17 mouse cellular contexts compared by ENCODE assay signal in the genomic region with DNA sequence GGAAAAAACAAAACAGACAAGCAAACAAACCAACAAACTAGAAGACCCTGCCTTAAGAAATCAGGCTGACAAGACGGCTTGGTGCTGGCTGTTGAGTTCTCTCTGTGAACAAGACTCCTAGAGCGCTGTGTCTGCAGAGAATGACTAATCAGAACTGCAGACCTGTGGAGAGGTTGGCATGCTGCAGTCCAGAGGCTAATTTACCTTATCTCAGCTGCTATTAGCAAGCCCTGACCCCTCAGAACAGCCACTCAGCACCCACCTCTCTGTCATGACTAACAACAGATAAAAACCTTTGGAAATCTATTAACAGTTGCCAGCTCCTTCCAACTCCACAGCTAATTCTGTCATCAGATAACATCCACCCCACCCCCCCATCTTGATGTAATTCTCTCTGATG. TPM values are rescaled to one million over a fixed set of nuclear protein-coding genes. Genes with fewer than 3 reads are reported as not detected.
A peak's percentile ranks its signal among the peaks of the same experiment; 100 is the strongest.
DNase-seq lines count a peak whose midpoint lies in the region; ATAC-seq and TF ChIP-seq lines count a peak whose summit lies in the region.
"Had no signal": no experiment of that assay in that cellular context is flagged by ENCODE, and none has a peak within 500 bp of the region (broad histone marks: within the 10 kb centered on the region; RNA-seq: fewer than 3 reads in every experiment).

No protein-coding gene starts in this region.

- H3K4me3 ChIP-seq in heart, embryonic 16.5 days (ENCODE audit: low read length): no peak overlapping the region
- H3K4me3 ChIP-seq in liver, embryonic 14.5 days (ENCODE audit: insufficient read depth in 1 of 2, low read depth in 2 of 2, low read length in 2 of 2): no peak overlapping the region
- no peak overlapping the region for H3K4me3 ChIP-seq in layer of hippocampus, adult 2 months
- H3K4me3 ChIP-seq: embryonic facial prominence, embryonic 13.5 days; midbrain, embryonic 13.5 days; myocyte had no signal

- no peak for TF ChIP-seq CTCF in liver, embryonic 14.5 days (IDR thresholded peaks at IDR 0.05; ENCODE audit: low read depth)
- TF ChIP-seq CTCF in layer of hippocampus, adult 2 months (conservative IDR thresholded peaks at IDR 0.05): no peak

- intact Hi-C loops in heart, postnatal 25 days (cut with DNase I): no loop called here

- peaks cover 18% of the 10 kb centered on the region for H3K4me1 ChIP-seq in heart, embryonic 16.5 days (ENCODE audit: control insufficient read depth, insufficient read depth, low read length)
- peaks cover 26 to 36% of the 10 kb centered on the region in 2 experiments for H3K4me1 ChIP-seq in liver, embryonic 14.5 days (replicated peaks; ENCODE audit: control insufficient read depth in 2 of 2, insufficient read depth in 2 of 2, low read length in 1 of 2)

- H3K9ac ChIP-seq in heart, embryonic 16.5 days (ENCODE audit: low read length): no peak overlapping the region
- H3K9ac ChIP-seq in liver, embryonic 14.5 days (replicated peaks): 0 out of 2 replicates have a peak overlapping the region, but pooled peaks have one; percentile 27
- H3K9ac ChIP-seq: embryonic facial prominence, embryonic 13.5 days; midbrain, embryonic 13.5 days had no signal

- no peaks in the 10 kb centered on the region for H3K9me3 ChIP-seq in heart, embryonic 16.5 days (replicated peaks; ENCODE audit: control insufficient read depth, low read length)
- no peaks in the 10 kb centered on the region for H3K9me3 ChIP-seq in liver, embryonic 14.5 days (ENCODE audit: control insufficient read depth, low read length)
- H3K9me3 ChIP-seq: embryonic facial prominence, embryonic 13.5 days; midbrain, embryonic 13.5 days had no signal

- 23% methylated on average over 2 of the region's 2 CpGs for WGBS in heart, embryonic 16.5 days
- 16% methylated on average over 2 of the region's 2 CpGs for WGBS in liver, embryonic 14.5 days (ENCODE audit: insufficient replicate concordance)

- H3K36me3 ChIP-seq in heart, embryonic 16.5 days (ENCODE audit: control insufficient read depth, insufficient read depth): no peaks in the 10 kb centered on the region
- no peaks in the 10 kb centered on the region for H3K36me3 ChIP-seq in liver, embryonic 14.5 days (replicated peaks; ENCODE audit: control insufficient read depth, insufficient read depth, low read depth)
- H3K36me3 ChIP-seq: embryonic facial prominence, embryonic 13.5 days; midbrain, embryonic 13.5 days had no signal

- peak overlapping the region; percentile 54 for H3K27ac ChIP-seq in heart, embryonic 16.5 days (ENCODE audit: low read length)
- H3K27ac ChIP-seq in liver, embryonic 14.5 days: peak overlapping the region; percentile 7; the same call in 1 of the 2 replicates
- H3K27ac ChIP-seq in layer of hippocampus, adult 2 months: no peak overlapping the region
- H3K27ac ChIP-seq: embryonic facial prominence, embryonic 13.5 days; midbrain, embryonic 13.5 days had no signal

- no peak for DNase-seq in heart, postnatal 25 days (ENCODE audit: low spot score)
- DNase-seq in liver, embryonic 14.5 days (ENCODE audit: low read depth in 3 of 3, low spot score in 3 of 3): no peak
- DNase-seq in yolk sac, embryonic 10.5 days (ENCODE audit: low spot score): peak; percentile 59
- DNase-seq in cerebellum, adult 9-11 months: no peak
- DNase-seq in layer of hippocampus, adult 2 months (ENCODE audit: low spot score in 2 of 2): no peak
- DNase-seq: cerebellum, adult 11 months; gastrocnemius, postnatal 25 days; kidney, postnatal 10 days; layer of hippocampus, adult 9-11 months; lung, postnatal 36 days; right cerebral cortex, postnatal 14 days had no signal

- ATAC-seq in heart, embryonic 16.5 days (replicated peaks; ENCODE audit: extremely low read depth, insufficient read depth, low FRiP score): no peak
- peak; percentile 45 for ATAC-seq in erythroid progenitor cell, adult 5-6 weeks (replicated peaks; ENCODE audit: low FRiP score, poor library complexity, severe bottlenecking)
- peak; percentile 30; the same call in 1 of the 2 replicates for ATAC-seq in liver, embryonic 14.5 days (ENCODE audit: insufficient read depth)
- ATAC-seq: midbrain, embryonic 13.5 days; Patski had no signal

- no peaks in the 10 kb centered on the region for H3K27me3 ChIP-seq in heart, embryonic 16.5 days (ENCODE audit: control insufficient read depth, insufficient read depth, low read length)
- H3K27me3 ChIP-seq in liver, embryonic 14.5 days (ENCODE audit: control insufficient read depth, insufficient read depth, low read length): no peaks in the 10 kb centered on the region
- H3K27me3 ChIP-seq: embryonic facial prominence, embryonic 13.5 days; midbrain, embryonic 13.5 days; Patski had no signal

- no peak overlapping the region for H3K4me2 ChIP-seq in heart, embryonic 16.5 days (ENCODE audit: low read depth, low read length)
- no peak overlapping the region for H3K4me2 ChIP-seq in liver, embryonic 14.5 days (ENCODE audit: low read depth)
- H3K4me2 ChIP-seq: embryonic facial prominence, embryonic 13.5 days; midbrain, embryonic 13.5 days had no signal

- TF ChIP-seq EP300 in liver, embryonic 14.5 days (IDR thresholded peaks at IDR 0.05; ENCODE audit: low read depth): no peak

RNA-seq across cellular contexts. Expression of gene Sema4b, which starts 5.6 kb away (rescaled TPM):
- 12.1 and 14.4 TPM in 2 replicates for polyA plus RNA-seq in heart, embryonic 16.5 days (2015; fragmentation: Nextera tagmentation; extraction: Ambion mirVana)
- 10 to 100 TPM; 11.0 to 12.7 TPM for total RNA-seq in heart, postnatal 25 days (2021)
- 106 and 122 TPM in 2 replicates for total RNA-seq in erythroid progenitor cell, adult 5-6 weeks (2015; ENCODE audit: low replicate concordance)
- 105 and 126 TPM in 2 replicates for total RNA-seq in erythroid progenitor cell, adult 5-6 weeks (2017; ENCODE audit: low replicate concordance)
- 6.1 and 6.4 TPM in 2 replicates for polyA plus RNA-seq in liver, embryonic 14.5 days (2012; rRNA removed)
- polyA plus RNA-seq in liver, embryonic 14.5 days (2014; fragmentation: Nextera tagmentation; extraction: Ambion mirVana): 8.5 and 9.9 TPM in 2 replicates
- 10 to 100 TPM; 25.7 to 27.5 TPM for total RNA-seq in layer of hippocampus, adult 2 months (2021)

RNA-seq across cellular contexts. Expression of gene Cib1, which starts 51.5 kb away (rescaled TPM):
- 65.6 and 65.9 TPM in 2 replicates for polyA plus RNA-seq in heart, embryonic 16.5 days (2015; fragmentation: Nextera tagmentation; extraction: Ambion mirVana)
- 10 to 100 TPM; 14.1 to 18.0 TPM for total RNA-seq in heart, postnatal 25 days (2021)
- 69.2 and 73.8 TPM in 2 replicates for total RNA-seq in erythroid progenitor cell, adult 5-6 weeks (2015; ENCODE audit: low replicate concordance)
- 70.2 and 70.4 TPM in 2 replicates for total RNA-seq in erythroid progenitor cell, adult 5-6 weeks (2017; ENCODE audit: low replicate concordance)
- polyA plus RNA-seq in liver, embryonic 14.5 days (2012; rRNA removed): 43.1 and 45.9 TPM in 2 replicates
- 90.6 and 94.2 TPM in 2 replicates for polyA plus RNA-seq in liver, embryonic 14.5 days (2014; fragmentation: Nextera tagmentation; extraction: Ambion mirVana)
- total RNA-seq in layer of hippocampus, adult 2 months (2021): 10 to 100 TPM; 23.6 to 25.0 TPM

RNA-seq across cellular contexts. Expression of gene Gdpgp1, which starts 51.6 kb away (rescaled TPM):
- polyA plus RNA-seq in heart, embryonic 16.5 days (2015; fragmentation: Nextera tagmentation; extraction: Ambion mirVana): 3.2 and 4.2 TPM in 2 replicates
- 1 to 10 TPM; 1.4 to 1.8 TPM for total RNA-seq in heart, postnatal 25 days (2021)
- 1.3 and 5.4 TPM in 2 replicates for total RNA-seq in erythroid progenitor cell, adult 5-6 weeks (2015; ENCODE audit: low replicate concordance)
- 0.08 and 0.64 TPM in 2 replicates for total RNA-seq in erythroid progenitor cell, adult 5-6 weeks (2017; ENCODE audit: low replicate concordance)
- 1.3 TPM in 2 replicates for polyA plus RNA-seq in liver, embryonic 14.5 days (2012; rRNA removed)
- 1.1 and 1.2 TPM in 2 replicates for polyA plus RNA-seq in liver, embryonic 14.5 days (2014; fragmentation: Nextera tagmentation; extraction: Ambion mirVana)
- total RNA-seq in layer of hippocampus, adult 2 months (2021): 1 to 10 TPM; 6.1 to 6.8 TPM
